Mouse (Mus musculus) midbrain, postnatal 0 days (tissue): Measurements from ENCODE around the gene Gm20716. TPM values are rescaled to one million over a fixed set of nuclear protein-coding genes. Genes with fewer than 3 reads are reported as not detected.

Experiments used
- ATAC-seq: fragments of 200-750 bp; cut with Nextera tagmentation; 2 replicates; pipeline ENCODE4 v1.8.0; 2017; ENCODE audit warnings: moderate number of reproducible peaks, mild to moderate bottlenecking, moderate TSS enrichment, moderate library complexity; ENCODE audit not compliant: low FRiP score
- DNase-seq: peaks from one replicate; pipeline ENCODE4 v3.0.0-alpha.2; 2015; ENCODE audit warnings: low spot score
- H3K27ac ChIP-seq: fragments of 300-500 bp; sonication (generic); 2 replicates; pipeline ENCODE4 v1.5.1; 2014; ENCODE audit warnings: low read depth, mild to moderate bottlenecking, low read length, mixed read lengths
- H3K27me3 ChIP-seq: fragments of 300-500 bp; sonication (generic); 2 replicates; pipeline ENCODE4 v1.6.1; 2014; ENCODE audit warnings: low read length, control low read depth, mixed read lengths; ENCODE audit not compliant: insufficient read depth
- H3K36me3 ChIP-seq: fragments of 300-500 bp; sonication (generic); 2 replicates; pipeline ENCODE4 v1.6.1; 2014; ENCODE audit warnings: low read length, control low read depth, mixed read lengths; ENCODE audit not compliant: insufficient read depth
- H3K4me1 ChIP-seq: fragments of 300-500 bp; sonication (generic); 2 replicates; pipeline ENCODE4 v1.6.1; 2014; ENCODE audit warnings: mild to moderate bottlenecking, control low read depth, antibody characterized with exemption, low read length, mixed read lengths; ENCODE audit not compliant: insufficient read depth
- H3K4me2 ChIP-seq: fragments of 300-500 bp; sonication (generic); 2 replicates; pipeline ENCODE4 v1.6.1; 2014; ENCODE audit warnings: low read depth, mild to moderate bottlenecking, low read length, mixed read lengths; ENCODE audit not compliant: poor library complexity, severe bottlenecking
- H3K4me3 ChIP-seq: fragments of 300-500 bp; sonication (generic); 2 replicates; pipeline ENCODE4 v1.5.1; 2014; ENCODE audit warnings: low read depth, mild to moderate bottlenecking, low read length, moderate library complexity
- H3K9ac ChIP-seq: fragments of 300-500 bp; sonication (generic); replicated peaks from 2 replicates; pipeline ENCODE4 v1.6.1; 2014; ENCODE audit warnings: mild to moderate bottlenecking, low read length, moderate library complexity, mixed read lengths; ENCODE audit not compliant: poor library complexity, severe bottlenecking
- H3K9me3 ChIP-seq: fragments of 300-500 bp; sonication (generic); 2 replicates; pipeline ENCODE4 v1.6.1; 2016; ENCODE audit warnings: low read length, control low read depth
- CTCF ChIP-seq: IDR thresholded peaks from 2 replicates; pipeline ENCODE4 v1.5.1; 2016; ENCODE audit warnings: antibody characterized with exemption, mild to moderate bottlenecking
- WGBS: fragments of 180-500 bp; shearing (Covaris S2); extraction: QIAGEN DNeasy Blood & Tissue Kit; methylation state at CpG from one replicate; pipeline ENCODE4 v1.1.7; 2014; 5-methylcytosine and 5-hydroxymethylcytosine counted together
- polyA plus RNA-seq: library from polyadenylated mRNA; unstranded; fragments of >200 nt; fragmentation: Nextera tagmentation; extraction: Ambion mirVana; gene quantifications from 2 replicates; pipeline ENCODE4 v1.2.1, GENCODE M21; 2015
- total RNA-seq: library from RNA; depleted of rRNA; stranded (reverse); fragments of >200 nt; gene quantifications from 2 replicates; pipeline ENCODE4 v1.2.3, GENCODE M21; 2014

Gm20716 gene
- total and polyA plus RNA-seq, 2 experiments from 2014 or later = 16.0 to 43.2 TPM

- Histone ChIP-seq H3K36me3 (peaks cover 34% of the 10 kb centered on the region), H3K9ac (no peak overlapping the region), H3K9me3 (no peaks in the 10 kb centered on the region), H3K4me3 (no peak overlapping the region), H3K27me3 (no peaks in the 10 kb centered on the region), H3K4me1 (no peaks in the 10 kb centered on the region), H3K4me2 (no peak overlapping the region), H3K27ac (no peak overlapping the region)
- ATAC-seq = no peak
- WGBS = 45% methylated on average over 5 of the region's 5 CpGs
- peak; percentile 40 for TF ChIP-seq CTCF
- DNase-seq = no peak
These were observed 16.3 kb downstream of the Gm20716 start for GRCm38 (mm10) chr2:168213788-168214397.

GRCm38 (mm10) chr2:168207883-168208282, 22.3 kb downstream of the Gm20716 start:
- Histone ChIP-seq H3K4me1 (peaks cover 14% of the 10 kb centered on the region), H3K9me3 (no peaks in the 10 kb centered on the region), H3K4me2 (peak overlapping the region; percentile 62; the same call in 1 of the 2 replicates), H3K27me3 (no peaks in the 10 kb centered on the region), H3K27ac (peak overlapping the region; percentile 96), H3K4me3 (peak overlapping the region; percentile 76; the same call in 1 of the 2 replicates), H3K9ac (no peak overlapping the region), H3K36me3 (peaks cover 23% of the 10 kb centered on the region)
- DNase-seq (no peak), ATAC-seq (no peak)
- 93% methylated on average over 3 of the region's 3 CpGs for WGBS
- no peak for TF ChIP-seq CTCF

GRCm38 (mm10) chr2:168206725-168207644, 23.2 kb downstream of the Gm20716 start, which contains the start of gene Adnp:
Gene Adnp (minus strand): TSS chr2:168207112.
- H3K4me1 ChIP-seq = peaks cover 14% of the 10 kb centered on the region
- peak within 1 kb of the TSS; percentile 98 for H3K9ac ChIP-seq
- WGBS = under 1% methylated on average over 48 of the region's 89 CpGs
- no peaks in the 10 kb centered on the region for H3K27me3 ChIP-seq
- H3K9me3 ChIP-seq = no peaks in the 10 kb centered on the region
- H3K27ac ChIP-seq = peak within 1 kb of the TSS; percentile 96
- H3K4me3 ChIP-seq = peak within 1 kb of the TSS; percentile 76
- peak within 1 kb of the TSS; percentile 62 for H3K4me2 ChIP-seq
- DNase-seq = peak; percentile 98
- peaks cover 16% of the 10 kb centered on the region; the same call in 1 of the 2 replicates for H3K36me3 ChIP-seq
- peak; percentile 92 for TF ChIP-seq CTCF
- ATAC-seq = peak; percentile 92

- no peaks in the 10 kb centered on the region for H3K9me3 ChIP-seq
- no peaks in the 10 kb centered on the region for H3K27me3 ChIP-seq
- under 1% methylated on average over 30 of the region's 49 CpGs for WGBS
- peak overlapping the region; percentile 62 for H3K4me2 ChIP-seq
- peak overlapping the region; percentile 76 for H3K4me3 ChIP-seq
- DNase-seq (peak; percentile 33), ATAC-seq (peak; percentile 13; the same call in 1 of the 2 replicates)
- peak overlapping the region; percentile 98 for H3K9ac ChIP-seq
- H3K4me1 ChIP-seq = peaks cover 14% of the 10 kb centered on the region
- TF ChIP-seq CTCF = no peak
- peak overlapping the region; percentile 96 for H3K27ac ChIP-seq
- peaks cover 7% of the 10 kb centered on the region; the same call in 1 of the 2 replicates for H3K36me3 ChIP-seq
These were observed 24.2 kb downstream of the Gm20716 start for GRCm38 (mm10) chr2:168205681-168206631.

- H3K27ac ChIP-seq = peak overlapping the region; percentile 96
- no peaks in the 10 kb centered on the region for H3K9me3 ChIP-seq
- DNase-seq (peak; percentile 97), ATAC-seq (peak; percentile 69)
- H3K36me3 ChIP-seq = peaks cover under 1% of the 10 kb centered on the region; the same call in 1 of the 2 replicates
- peak overlapping the region; percentile 62 for H3K4me2 ChIP-seq
- 4% methylated on average over 6 of the region's 6 CpGs for WGBS
- peak overlapping the region; percentile 98 for H3K9ac ChIP-seq
- TF ChIP-seq CTCF = peak; percentile 99
- H3K27me3 ChIP-seq = no peaks in the 10 kb centered on the region
- H3K4me1 ChIP-seq = peaks cover 14% of the 10 kb centered on the region
- peak overlapping the region; percentile 76 for H3K4me3 ChIP-seq
These were observed 24.9 kb downstream of the Gm20716 start for GRCm38 (mm10) chr2:168205265-168205664.
